Mouse (Mus musculus): ENCODE results near the gene Dcpp2. TPM values are rescaled to one million over a fixed set of nuclear protein-coding genes. Genes with fewer than 3 reads are reported as not detected.
"Not testable (repeated sequence)": the region's sequence is repeated elsewhere in the genome, so short reads cannot be mapped to it uniquely, and the experiment has no call there.

Gene Dcpp2
- polyA plus RNA-seq, 1 experiment from 2014 or later, result not detected

DNA sequence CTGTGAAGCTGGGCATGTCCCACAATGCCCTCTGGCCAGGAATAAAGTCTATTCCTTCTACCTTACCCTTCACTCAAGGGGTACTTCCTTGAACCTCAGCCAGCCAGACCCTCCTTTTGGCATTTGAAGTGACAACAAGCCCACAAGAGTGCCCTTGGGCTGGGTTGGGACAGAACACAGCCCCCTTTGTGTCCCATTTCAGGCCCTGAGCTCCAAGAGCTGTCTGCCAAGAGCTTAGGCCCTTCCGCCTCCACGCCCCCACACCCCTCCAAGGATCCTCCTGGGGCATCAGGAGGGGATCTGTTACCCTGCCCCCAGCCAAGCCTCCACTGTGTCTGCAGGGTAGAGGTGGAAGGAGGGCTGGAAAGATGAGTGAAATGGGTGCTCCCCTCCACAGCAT is 3.5 kb upstream of the Dcpp2 start:
- peak; percentile 71; the same call in 1 of the 2 replicates for ATAC-seq (ENCODE audit: low read depth)
- H3K4me2 ChIP-seq (ENCODE audit: low read depth, low read length), result no peak overlapping the region
- whole genome bisulfite sequencing, result 77% methylated on average over 2 of the region's 2 CpGs

DNA sequence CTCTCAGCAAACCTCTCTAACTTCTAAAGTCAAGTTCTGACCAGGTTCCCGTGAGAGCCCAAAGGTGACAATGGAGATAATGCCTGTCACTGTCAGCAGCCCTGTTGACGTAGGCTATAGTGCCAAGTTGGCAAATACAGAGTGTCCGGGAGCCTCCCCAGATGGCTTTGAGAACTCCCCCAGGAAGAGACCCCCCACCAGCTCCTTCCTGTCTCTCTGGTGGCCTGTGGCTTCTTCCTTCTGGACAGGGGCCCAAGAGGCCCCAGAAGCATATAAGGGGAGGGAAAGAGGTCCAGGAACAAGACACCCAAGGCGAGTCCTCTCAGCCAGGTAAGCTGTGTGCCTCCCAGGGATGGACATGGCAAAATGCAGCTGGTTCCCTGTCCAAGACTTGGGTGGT is 36.5 kb downstream of the Dcpp2 start, which contains the start of gene Dcpp3:
Dcpp3 (plus strand) TSS at position 301 of the 400 bp plus-strand sequence.
- H3K4me3 ChIP-seq (ENCODE audit: low read depth, low read length); H3K27me3 ChIP-seq (ENCODE audit: control insufficient read depth, insufficient read depth, low read length); H3K27ac ChIP-seq (ENCODE audit: low read depth, low read length); ATAC-seq (ENCODE audit: low read depth); H3K9ac ChIP-seq (replicated peaks; ENCODE audit: low read depth, low read length); H3K4me2 ChIP-seq (ENCODE audit: low read depth, low read length); H3K9me3 ChIP-seq (ENCODE audit: control insufficient read depth, low read length); H3K36me3 ChIP-seq (ENCODE audit: control insufficient read depth, insufficient read depth, low read length); H3K4me1 ChIP-seq (ENCODE audit: control insufficient read depth, insufficient read depth, low read length): not testable (repeated sequence)
- WGBS, result 74% methylated on average over 4 of the region's 4 CpGs

More for the DNA sequence above, 3.5 kb upstream of the Dcpp2 start:
- Histone ChIP-seq H3K9me3 (ENCODE audit: control insufficient read depth, low read length) (no peaks in the 10 kb centered on the region), H3K27me3 (ENCODE audit: control insufficient read depth, insufficient read depth, low read length) (no peaks in the 10 kb centered on the region), H3K27ac (ENCODE audit: low read depth, low read length) (no peak overlapping the region), H3K4me3 (ENCODE audit: low read depth, low read length) (no peak overlapping the region), H3K4me1 (ENCODE audit: control insufficient read depth, insufficient read depth, low read length) (no peaks in the 10 kb centered on the region), H3K9ac (replicated peaks; ENCODE audit: low read depth, low read length) (no peak overlapping the region), H3K36me3 (ENCODE audit: control insufficient read depth, insufficient read depth, low read length) (no peaks in the 10 kb centered on the region)

DNA sequence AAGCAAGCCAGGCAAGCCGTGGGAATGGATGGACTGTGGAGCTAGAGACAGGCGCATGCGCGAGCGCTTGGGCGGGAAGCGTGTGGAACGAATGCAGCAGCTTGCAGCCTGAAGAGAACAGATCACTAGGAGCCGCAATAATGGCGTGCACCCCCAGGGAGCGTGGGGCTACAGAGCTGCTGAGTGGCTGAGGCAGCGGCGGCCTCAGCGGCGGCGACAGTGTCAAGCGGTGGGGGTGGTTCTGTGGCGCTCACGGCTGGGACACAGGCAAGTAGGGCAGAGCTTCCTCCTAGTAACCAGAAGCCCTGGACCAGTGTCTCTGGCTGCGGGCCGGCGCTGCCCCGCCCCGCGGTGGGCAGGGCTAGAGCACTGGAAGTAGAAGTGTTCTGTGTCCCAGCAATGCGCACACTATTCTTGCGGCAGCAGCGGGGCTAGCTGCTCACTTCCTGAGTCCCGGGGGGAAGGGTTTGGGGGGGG is 43.9 kb downstream of the Dcpp2 start:
- Histone ChIP-seq H3K27me3 (ENCODE audit: control insufficient read depth, insufficient read depth, low read length) (no peaks in the 10 kb centered on the region), H3K4me3 (ENCODE audit: low read depth, low read length) (peak overlapping the region; percentile 49), H3K36me3 (ENCODE audit: control insufficient read depth, insufficient read depth, low read length) (no peaks in the 10 kb centered on the region), H3K9ac (replicated peaks; ENCODE audit: low read depth, low read length) (peak overlapping the region; percentile 53), H3K4me1 (ENCODE audit: control insufficient read depth, insufficient read depth, low read length) (no peaks in the 10 kb centered on the region), H3K27ac (ENCODE audit: low read depth, low read length) (peak overlapping the region; percentile 85), H3K4me2 (ENCODE audit: low read depth, low read length) (peak overlapping the region; percentile 64), H3K9me3 (ENCODE audit: control insufficient read depth, low read length) (no peaks in the 10 kb centered on the region)
- peak; percentile 98 for ATAC-seq (ENCODE audit: low read depth)
- WGBS, result under 1% methylated on average over 29 of the region's 29 CpGs

DNA sequence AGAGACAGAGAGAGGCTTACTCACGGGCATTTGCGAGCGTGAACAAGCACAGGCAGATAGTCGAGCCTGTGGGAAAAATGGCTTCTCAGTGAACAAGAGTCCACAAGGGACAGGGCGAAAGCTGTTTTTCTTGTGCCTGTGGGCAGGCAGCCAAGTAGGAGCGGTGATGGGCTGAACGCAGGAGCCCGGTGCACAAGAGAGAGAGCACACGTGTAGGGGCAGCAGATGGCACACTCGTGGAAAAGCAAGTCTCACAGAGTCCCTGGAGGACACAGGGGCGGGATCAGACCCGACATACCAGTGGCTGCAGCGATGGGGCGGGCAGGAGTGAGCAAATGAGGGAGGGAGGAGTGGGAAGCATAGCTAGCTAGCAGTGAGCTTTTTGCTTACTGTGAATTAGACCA is 44.4 kb downstream of the Dcpp2 start:
- H3K9ac ChIP-seq (replicated peaks; ENCODE audit: low read depth, low read length), result peak overlapping the region; percentile 43
- ATAC-seq (ENCODE audit: low read depth), result peak; percentile 91
- WGBS, result 1% methylated on average over 14 of the region's 14 CpGs
- H3K4me1 ChIP-seq (ENCODE audit: control insufficient read depth, insufficient read depth, low read length), result no peaks in the 10 kb centered on the region
- peak overlapping the region; percentile 64 for H3K4me2 ChIP-seq (ENCODE audit: low read depth, low read length)
- H3K4me3 ChIP-seq (ENCODE audit: low read depth, low read length), result peak overlapping the region; percentile 49
- no peaks in the 10 kb centered on the region for H3K36me3 ChIP-seq (ENCODE audit: control insufficient read depth, insufficient read depth, low read length)
- H3K9me3 ChIP-seq (ENCODE audit: control insufficient read depth, low read length), result no peaks in the 10 kb centered on the region
- H3K27ac ChIP-seq (ENCODE audit: low read depth, low read length), result peak overlapping the region; percentile 85
- no peaks in the 10 kb centered on the region for H3K27me3 ChIP-seq (ENCODE audit: control insufficient read depth, insufficient read depth, low read length)

DNA sequence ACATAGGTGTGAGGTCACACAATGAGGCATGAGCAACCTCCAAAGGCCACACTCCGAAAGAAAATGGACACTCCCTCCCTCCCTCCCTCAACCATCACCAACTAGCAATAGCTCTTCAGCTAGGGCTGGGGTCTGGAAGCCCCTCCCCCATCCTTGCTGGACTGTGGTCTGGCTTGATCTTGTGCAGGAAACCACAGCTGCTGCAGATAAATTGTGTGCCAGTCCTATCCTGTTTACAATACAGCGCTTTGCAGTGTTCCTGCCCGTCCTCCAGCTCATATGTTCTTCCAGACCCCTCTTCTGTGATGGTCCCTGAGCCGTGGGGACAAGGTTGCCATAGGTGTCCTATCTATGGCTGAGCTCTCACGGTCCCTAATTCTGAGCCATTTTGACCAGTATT is 50.5 kb downstream of the Dcpp2 start:
- H3K27me3 ChIP-seq (ENCODE audit: control insufficient read depth, insufficient read depth, low read length), result no peaks in the 10 kb centered on the region
- H3K4me2 ChIP-seq (ENCODE audit: low read depth, low read length), result no peak overlapping the region
- no peaks in the 10 kb centered on the region for H3K4me1 ChIP-seq (ENCODE audit: control insufficient read depth, insufficient read depth, low read length)
- ATAC-seq (ENCODE audit: low read depth), result no peak
- no peak overlapping the region for H3K9ac ChIP-seq (replicated peaks; ENCODE audit: low read depth, low read length)
- H3K4me3 ChIP-seq (ENCODE audit: low read depth, low read length), result no peak overlapping the region
- H3K36me3 ChIP-seq (ENCODE audit: control insufficient read depth, insufficient read depth, low read length), result no peaks in the 10 kb centered on the region
- WGBS, result 87% methylated on average over 5 of the region's 5 CpGs
- no peaks in the 10 kb centered on the region for H3K9me3 ChIP-seq (ENCODE audit: control insufficient read depth, low read length)
- no peak overlapping the region for H3K27ac ChIP-seq (ENCODE audit: low read depth, low read length)

DNA sequence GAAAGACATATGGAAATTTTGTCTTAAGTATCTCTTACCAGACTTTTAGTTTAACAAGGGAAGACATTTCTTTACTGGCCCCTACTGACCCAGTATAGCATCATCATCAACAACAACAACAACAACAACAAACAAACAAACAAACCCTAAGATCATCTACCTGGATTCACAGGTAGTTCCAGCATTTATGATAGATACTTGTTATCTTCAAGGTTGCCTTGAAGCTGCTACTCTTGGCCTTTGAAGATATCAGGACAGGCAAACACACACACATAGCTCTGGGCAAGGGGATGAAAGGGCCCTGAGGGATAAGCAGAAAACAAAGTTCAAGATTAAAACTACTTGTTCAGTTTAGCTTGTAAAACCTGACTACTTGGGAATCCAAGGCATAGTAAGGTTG is 60.7 kb downstream of the Dcpp2 start, which contains the start of gene Sbp:
Sbp (plus strand) TSS at position 301 of the 400 bp plus-strand sequence.
- no peak within 1 kb of the TSS for H3K4me2 ChIP-seq (ENCODE audit: low read depth, low read length)
- no peak for ATAC-seq (ENCODE audit: low read depth)

DNA sequence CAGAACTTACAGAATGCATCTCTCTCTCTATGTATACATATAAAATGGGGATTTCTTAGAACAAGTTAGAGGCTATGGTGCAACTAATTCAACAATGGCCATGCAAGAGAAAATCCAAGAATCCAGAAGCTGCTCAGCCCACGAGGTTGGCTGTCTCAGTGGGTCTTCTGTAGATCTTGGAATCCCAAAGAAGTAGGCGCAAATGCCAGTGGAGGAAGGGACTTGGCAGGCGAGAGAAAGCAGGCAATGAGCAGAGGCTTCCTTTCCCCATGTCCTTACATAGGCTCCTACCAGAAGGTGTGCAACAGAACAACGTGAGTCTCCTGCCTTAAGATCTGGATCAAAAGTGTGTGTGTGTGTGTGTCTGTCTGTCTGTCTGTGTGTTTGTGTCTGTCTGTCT is 66.8 kb downstream of the Dcpp2 start:
- WGBS, result 79% methylated on average over 4 of the region's 4 CpGs
- not testable (repeated sequence) for ATAC-seq (ENCODE audit: low read depth); H3K27ac ChIP-seq (ENCODE audit: low read depth, low read length); H3K4me3 ChIP-seq (ENCODE audit: low read depth, low read length); H3K4me2 ChIP-seq (ENCODE audit: low read depth, low read length); H3K9me3 ChIP-seq (ENCODE audit: control insufficient read depth, low read length); H3K4me1 ChIP-seq (ENCODE audit: control insufficient read depth, insufficient read depth, low read length); H3K9ac ChIP-seq (replicated peaks; ENCODE audit: low read depth, low read length); H3K27me3 ChIP-seq (ENCODE audit: control insufficient read depth, insufficient read depth, low read length); H3K36me3 ChIP-seq (ENCODE audit: control insufficient read depth, insufficient read depth, low read length)

More for the DNA sequence above, 60.7 kb downstream of the Dcpp2 start, which contains the start of gene Sbp:
- H3K27me3 ChIP-seq (ENCODE audit: control insufficient read depth, insufficient read depth, low read length), result no peaks in the 10 kb centered on the region
- H3K4me3 ChIP-seq (ENCODE audit: low read depth, low read length), result no peak within 1 kb of the TSS
- H3K9ac ChIP-seq (replicated peaks; ENCODE audit: low read depth, low read length), result no peak within 1 kb of the TSS
- no peaks in the 10 kb centered on the region for H3K9me3 ChIP-seq (ENCODE audit: control insufficient read depth, low read length)
- no peak within 1 kb of the TSS for H3K27ac ChIP-seq (ENCODE audit: low read depth, low read length)
- H3K4me1 ChIP-seq (ENCODE audit: control insufficient read depth, insufficient read depth, low read length), result no peaks in the 10 kb centered on the region
- no peaks in the 10 kb centered on the region for H3K36me3 ChIP-seq (ENCODE audit: control insufficient read depth, insufficient read depth, low read length)

DNA sequence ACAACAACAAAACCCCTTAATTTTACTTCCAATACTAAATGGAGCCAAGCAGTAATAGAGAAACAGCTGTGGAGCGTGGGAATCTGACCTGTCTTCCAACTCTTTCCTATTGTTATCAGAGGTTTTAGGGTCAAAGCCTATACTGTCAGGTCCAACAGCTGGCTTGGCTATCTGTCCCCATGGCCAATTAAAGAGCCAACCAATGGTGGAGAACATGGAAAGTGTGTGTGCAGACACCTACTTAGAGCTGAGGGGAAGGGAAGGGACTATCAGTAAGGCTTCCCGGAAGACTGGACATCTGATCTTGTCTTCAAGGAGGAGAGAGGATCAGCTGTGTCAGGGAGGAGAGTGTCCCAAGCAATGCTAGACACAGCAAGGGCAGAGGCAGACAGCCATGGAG is 68.4 kb downstream of the Dcpp2 start:
- Histone ChIP-seq H3K27ac (ENCODE audit: low read depth, low read length) (no peak overlapping the region), H3K4me1 (ENCODE audit: control insufficient read depth, insufficient read depth, low read length) (no peaks in the 10 kb centered on the region), H3K9ac (replicated peaks; ENCODE audit: low read depth, low read length) (no peak overlapping the region), H3K27me3 (ENCODE audit: control insufficient read depth, insufficient read depth, low read length) (no peaks in the 10 kb centered on the region), H3K4me2 (ENCODE audit: low read depth, low read length) (no peak overlapping the region), H3K4me3 (ENCODE audit: low read depth, low read length) (no peak overlapping the region), H3K36me3 (ENCODE audit: control insufficient read depth, insufficient read depth, low read length) (no peaks in the 10 kb centered on the region), H3K9me3 (ENCODE audit: control insufficient read depth, low read length) (no peaks in the 10 kb centered on the region)
- no peak for ATAC-seq (ENCODE audit: low read depth)
- 87% methylated on average over 2 of the region's 2 CpGs for WGBS
